Mouse (Mus musculus) kidney, postnatal 0 days (tissue): ENCODE results near the gene Cd276. TPM values are rescaled to one million over a fixed set of nuclear protein-coding genes. Genes with fewer than 3 reads are reported as not detected.

ENCODE experiments used
- ATAC-seq: fragments of 200-750 bp; cut with Nextera tagmentation; replicated peaks from 2 replicates; pipeline ENCODE4 v1.8.0; 2017; ENCODE audit warnings: low read depth, moderate number of reproducible peaks, moderate TSS enrichment, moderate library complexity; ENCODE audit not compliant: low FRiP score
- DNase-seq: peaks from one replicate; pipeline ENCODE4 v3.0.0-alpha.2; 2016; ENCODE audit warnings: low spot score
- H3K27ac ChIP-seq: fragments of 300-500 bp; sonication (generic); 2 replicates; pipeline ENCODE4 v1.5.1; 2014; ENCODE audit warnings: mild to moderate bottlenecking
- H3K27me3 ChIP-seq: fragments of 300-500 bp; sonication (generic); 2 replicates; pipeline ENCODE4 v1.6.1; 2014; ENCODE audit warnings: low read length, mixed read lengths; ENCODE audit not compliant: insufficient read depth
- H3K36me3 ChIP-seq: fragments of 300-500 bp; sonication (generic); 2 replicates; pipeline ENCODE4 v1.6.1; 2014; ENCODE audit warnings: low read length, mixed read lengths; ENCODE audit not compliant: insufficient read depth
- H3K4me1 ChIP-seq: fragments of 300-500 bp; sonication (generic); replicated peaks from 2 replicates; pipeline ENCODE4 v1.6.1; 2014; ENCODE audit warnings: antibody characterized with exemption, low read length, mixed read lengths; ENCODE audit not compliant: insufficient read depth
- H3K4me2 ChIP-seq: fragments of 300-500 bp; sonication (generic); 2 replicates; pipeline ENCODE4 v1.6.1; 2014; ENCODE audit warnings: mild to moderate bottlenecking, low read length, moderate library complexity, mixed read lengths
- H3K4me3 ChIP-seq: fragments of 300-500 bp; sonication (generic); replicated peaks from 2 replicates; pipeline ENCODE4 v1.5.1; 2014; ENCODE audit warnings: low read depth, low read length
- H3K9ac ChIP-seq: fragments of 300-500 bp; sonication (generic); 2 replicates; pipeline ENCODE4 v1.6.1; 2014; ENCODE audit warnings: low read depth, low read length
- H3K9me3 ChIP-seq: fragments of 300-500 bp; sonication (generic); replicated peaks from 2 replicates; pipeline ENCODE4 v1.6.1; 2016; ENCODE audit warnings: low read length, inconsistent platforms, mixed read lengths
- CTCF ChIP-seq: IDR thresholded peaks from 2 replicates; pipeline ENCODE4 v1.5.1; 2016; ENCODE audit warnings: antibody characterized with exemption, low read depth, mild to moderate bottlenecking, moderate library complexity
- WGBS: fragments of 180-500 bp; shearing (Covaris S2); extraction: QIAGEN DNeasy Blood & Tissue Kit; methylation state at CpG from one replicate; pipeline ENCODE4 v1.1.7; 2014; 5-methylcytosine and 5-hydroxymethylcytosine counted together
- polyA plus RNA-seq: library from polyadenylated mRNA; unstranded; fragments of >200 nt; fragmentation: Nextera tagmentation; extraction: Ambion mirVana; gene quantifications from 2 replicates; pipeline ENCODE4 v1.2.1, GENCODE M21; 2015

The Cd276 gene
- polyA plus RNA-seq, 1 experiment from 2014 or later: 23.9 TPM

DNA sequence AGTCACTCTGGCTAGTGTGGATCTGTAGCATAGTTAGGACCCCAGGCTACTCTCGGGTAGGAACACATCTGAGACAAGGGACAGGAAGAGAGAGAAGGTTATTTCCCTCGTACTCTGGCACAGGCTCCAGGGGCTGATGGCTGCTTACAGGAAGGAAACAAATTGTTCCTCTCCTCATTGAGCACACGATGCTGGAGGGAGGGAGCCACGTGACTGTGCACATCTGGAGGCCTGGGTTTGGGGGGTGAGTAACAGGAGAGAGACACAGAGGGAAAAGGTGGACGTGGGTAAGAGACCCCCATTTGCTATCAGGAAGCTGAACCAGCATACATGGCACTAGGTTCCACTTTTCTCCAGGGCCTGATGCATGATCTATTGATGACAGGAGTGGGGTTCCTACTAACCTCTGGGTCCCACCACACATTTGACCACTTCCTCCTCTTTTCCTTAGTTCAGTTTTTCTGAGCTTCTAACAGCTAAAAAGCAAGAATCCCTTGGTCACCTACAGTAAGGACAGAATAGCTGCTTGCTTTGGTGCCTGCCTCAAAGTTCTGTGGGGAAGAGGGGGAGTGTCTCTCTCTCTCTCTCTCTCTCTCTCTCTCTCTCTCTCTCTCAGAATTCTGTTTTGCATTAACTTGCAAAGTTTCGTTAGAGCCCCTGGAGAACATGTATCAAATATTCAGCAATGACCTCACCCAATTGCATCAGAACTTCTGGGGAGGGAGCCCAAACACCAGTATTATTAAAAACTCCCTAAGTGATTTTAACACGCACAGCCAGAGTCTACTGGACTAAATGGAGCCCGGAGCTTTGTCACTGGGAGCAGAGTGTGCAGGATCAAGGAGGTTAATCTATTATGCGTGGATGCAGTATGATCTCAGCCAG lies 37.1 kb downstream of the Cd276 start:
- no peaks in the 10 kb centered on the region for H3K9me3 ChIP-seq
- H3K4me2 ChIP-seq: no peak overlapping the region
- peak; percentile 8 for DNase-seq
- TF ChIP-seq CTCF: no peak
- WGBS: 28% methylated on average over 9 of the region's 9 CpGs
- H3K4me3 ChIP-seq: no peak overlapping the region
- no peaks in the 10 kb centered on the region for H3K27me3 ChIP-seq
- no peaks in the 10 kb centered on the region for H3K4me1 ChIP-seq
- H3K9ac ChIP-seq: no peak overlapping the region
- H3K27ac ChIP-seq: no peak overlapping the region
- H3K36me3 ChIP-seq: no peaks in the 10 kb centered on the region
- ATAC-seq: no peak

DNA sequence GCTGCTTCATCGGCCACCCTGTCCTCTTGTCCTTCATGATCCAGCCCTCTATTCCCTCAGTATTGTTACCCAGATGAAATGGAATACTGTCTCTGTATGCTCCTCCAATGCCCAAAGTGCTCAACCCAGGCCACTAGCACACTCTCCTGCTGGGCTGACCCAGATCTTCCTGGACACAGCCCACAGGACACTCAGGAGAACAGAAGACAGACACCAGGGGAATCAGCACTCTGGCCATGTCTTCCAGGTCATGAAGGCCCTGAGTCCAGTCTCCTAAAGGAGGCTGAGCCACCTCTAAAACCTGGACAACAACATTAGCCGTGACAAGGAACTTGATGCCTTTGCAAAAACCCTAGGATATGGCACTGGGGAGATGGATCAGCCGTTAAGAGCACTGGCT lies 38.8 kb downstream of the Cd276 start:
- no peaks in the 10 kb centered on the region for H3K9me3 ChIP-seq
- no peak overlapping the region for H3K27ac ChIP-seq
- no peaks in the 10 kb centered on the region for H3K36me3 ChIP-seq
- ATAC-seq (no peak), DNase-seq (no peak)
- H3K27me3 ChIP-seq: no peaks in the 10 kb centered on the region
- no peaks in the 10 kb centered on the region for H3K4me1 ChIP-seq
- H3K4me2 ChIP-seq: no peak overlapping the region
- H3K4me3 ChIP-seq: no peak overlapping the region
- no peak overlapping the region for H3K9ac ChIP-seq
- WGBS: 77% methylated on average over 3 of the region's 3 CpGs
- TF ChIP-seq CTCF: no peak

DNA sequence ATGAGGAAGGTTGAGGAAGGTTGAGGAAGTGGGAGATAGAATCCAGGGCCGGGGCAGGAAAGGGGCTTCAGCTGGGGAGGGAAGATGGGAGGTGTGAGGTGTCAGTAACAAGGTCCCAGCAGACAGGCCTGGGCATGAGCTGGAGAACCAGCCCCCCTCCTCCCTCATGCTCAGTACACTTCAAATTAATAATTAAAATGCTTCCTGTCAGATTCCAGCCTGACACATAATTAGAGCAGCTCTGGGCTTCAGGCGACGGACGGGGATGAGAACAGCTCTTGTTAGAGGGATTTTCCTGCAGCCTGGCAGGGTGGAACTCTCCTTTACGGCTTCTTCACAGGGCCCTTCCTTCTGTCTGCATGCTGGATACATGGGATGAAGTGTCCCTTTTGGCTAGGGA lies 41.5 kb downstream of the Cd276 start:
- TF ChIP-seq CTCF: no peak
- ATAC-seq (no peak), DNase-seq (no peak)

DNA sequence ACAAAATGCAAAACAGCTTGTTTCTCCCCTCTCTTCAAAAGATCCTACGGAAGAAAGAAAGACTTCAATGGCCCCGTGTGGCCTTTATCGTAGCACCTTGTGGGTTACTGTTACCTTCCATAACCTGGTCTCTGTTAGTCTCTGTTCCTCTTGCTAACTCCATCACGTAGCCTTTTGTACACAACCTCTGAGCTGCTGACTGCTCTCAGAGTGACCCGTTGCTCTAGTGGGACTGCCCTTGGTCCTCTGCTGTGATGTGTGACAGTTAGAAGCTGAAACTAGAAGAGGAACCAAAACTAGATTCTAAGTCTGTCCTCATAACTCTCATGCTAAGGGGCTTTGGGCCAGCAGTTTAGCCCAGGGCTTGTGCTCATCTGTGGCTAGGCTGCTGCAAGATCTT lies 44.8 kb downstream of the Cd276 start:
- DNase-seq: no peak
- no peak for TF ChIP-seq CTCF
- H3K9me3 ChIP-seq: no peaks in the 10 kb centered on the region

More for the DNA sequence above, 41.5 kb downstream of the Cd276 start:
- no peaks in the 10 kb centered on the region for H3K4me1 ChIP-seq
- H3K36me3 ChIP-seq: no peaks in the 10 kb centered on the region
- H3K4me2 ChIP-seq: no peak overlapping the region
- 39% methylated on average over 5 of the region's 5 CpGs for WGBS
- no peak overlapping the region for H3K9ac ChIP-seq
- no peak overlapping the region for H3K4me3 ChIP-seq
- H3K27me3 ChIP-seq: no peaks in the 10 kb centered on the region
- no peak overlapping the region for H3K27ac ChIP-seq
- no peaks in the 10 kb centered on the region for H3K9me3 ChIP-seq

DNA sequence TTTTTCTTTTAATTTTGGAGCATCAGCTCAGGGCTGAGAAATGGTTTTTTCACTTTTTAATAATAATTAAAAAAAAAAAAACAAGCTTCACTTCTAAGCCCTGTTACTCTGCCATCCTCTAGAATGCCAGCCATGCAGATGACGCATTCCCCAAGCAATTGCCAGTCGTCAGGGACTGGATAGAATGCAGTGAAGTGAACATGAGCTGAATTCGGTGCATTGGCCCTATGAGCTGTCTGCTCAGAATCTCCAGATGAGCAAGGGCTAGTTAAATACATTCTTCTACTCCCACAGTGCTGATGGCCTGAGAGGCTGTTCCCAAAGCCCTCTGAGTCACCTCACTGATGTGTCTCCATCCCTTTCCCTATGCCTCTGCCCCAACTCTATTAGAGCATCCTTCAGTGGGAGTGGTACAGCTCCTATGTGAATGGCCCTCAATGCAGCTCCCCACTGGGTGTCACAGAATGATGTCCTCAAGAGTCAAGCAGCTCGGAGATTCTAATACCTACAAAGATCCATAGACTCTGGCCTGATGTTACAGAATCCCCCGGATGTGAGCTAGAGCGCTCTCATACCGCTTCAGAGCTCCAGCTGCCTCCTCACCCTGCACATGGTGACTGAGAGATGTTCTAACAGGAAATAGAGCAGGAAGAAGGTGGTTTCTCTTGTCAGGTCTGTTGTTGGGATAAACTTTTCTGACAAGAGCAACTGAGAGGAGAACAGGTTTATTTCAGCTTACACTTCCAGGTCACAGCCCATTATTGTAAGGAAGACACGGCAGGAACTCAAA lies 47.8 kb downstream of the Cd276 start:
- DNase-seq: no peak
- Histone ChIP-seq H3K27ac (no peak overlapping the region), H3K36me3 (no peaks in the 10 kb centered on the region), H3K4me1 (no peaks in the 10 kb centered on the region), H3K9me3 (no peaks in the 10 kb centered on the region), H3K4me2 (no peak overlapping the region), H3K27me3 (no peaks in the 10 kb centered on the region), H3K4me3 (no peak overlapping the region), H3K9ac (no peak overlapping the region)
- TF ChIP-seq CTCF: no peak
- WGBS: 75% methylated on average over 8 of the region's 8 CpGs
- no peak for ATAC-seq

More for the DNA sequence above, 44.8 kb downstream of the Cd276 start:
- H3K4me3 ChIP-seq: no peak overlapping the region
- H3K36me3 ChIP-seq: no peaks in the 10 kb centered on the region
- H3K27ac ChIP-seq: no peak overlapping the region
- ATAC-seq: no peak
- H3K27me3 ChIP-seq: no peaks in the 10 kb centered on the region
- WGBS: 87% methylated on average over 5 of the region's 5 CpGs
- no peaks in the 10 kb centered on the region for H3K4me1 ChIP-seq
- no peak overlapping the region for H3K9ac ChIP-seq
- no peak overlapping the region for H3K4me2 ChIP-seq

DNA sequence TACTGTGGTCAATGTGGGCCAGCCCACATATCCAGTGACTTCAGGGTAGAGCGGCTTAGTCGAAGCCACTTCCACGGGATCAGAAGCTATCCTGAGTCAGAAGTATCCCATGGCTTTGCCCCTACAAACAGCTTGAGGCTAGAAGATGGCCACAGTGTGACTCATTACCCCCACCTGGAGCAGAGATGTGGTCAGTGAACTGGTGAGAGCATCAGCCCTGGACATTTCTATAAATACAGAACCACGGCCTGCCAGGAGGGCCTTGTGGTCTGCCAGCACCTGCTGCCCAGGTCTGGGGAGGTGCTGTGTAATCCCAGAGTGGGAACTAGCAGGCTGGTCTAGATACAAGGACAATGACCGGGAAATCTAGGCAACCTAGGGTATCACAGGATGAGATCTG lies 54.3 kb downstream of the Cd276 start:
- no peak overlapping the region for H3K9ac ChIP-seq
- 85% methylated on average over 5 of the region's 5 CpGs for WGBS
- H3K4me1 ChIP-seq: no peaks in the 10 kb centered on the region
- no peak for TF ChIP-seq CTCF
- DNase-seq (no peak), ATAC-seq (no peak)
- no peak overlapping the region for H3K4me2 ChIP-seq
- H3K4me3 ChIP-seq: no peak overlapping the region
- no peaks in the 10 kb centered on the region for H3K9me3 ChIP-seq
- H3K36me3 ChIP-seq: no peaks in the 10 kb centered on the region
- H3K27ac ChIP-seq: no peak overlapping the region
- no peaks in the 10 kb centered on the region for H3K27me3 ChIP-seq
